9 mouse cellular contexts compared by ENCODE assay signal in the genomic region with DNA sequence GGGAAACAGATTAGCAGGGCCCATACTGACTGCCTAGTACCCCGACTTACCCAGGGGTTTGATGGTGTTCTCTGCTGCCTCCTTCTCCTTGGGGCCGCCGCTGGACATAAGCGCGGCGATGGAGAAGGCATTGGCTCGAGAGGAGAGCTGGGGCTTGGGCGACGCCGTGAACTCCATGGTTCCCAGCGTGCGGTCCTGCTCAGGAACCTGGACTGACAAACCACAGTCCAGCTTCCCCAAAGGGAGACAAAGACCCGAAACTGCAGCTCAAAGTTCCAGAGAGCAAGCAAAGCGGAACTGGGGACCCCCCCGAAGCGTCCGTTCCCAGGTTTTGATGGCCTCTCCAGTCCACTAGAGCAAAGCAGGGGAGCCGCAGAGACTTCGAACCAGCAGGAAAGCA. TPM values are rescaled to one million over a fixed set of nuclear protein-coding genes. Genes with fewer than 3 reads are reported as not detected.
DNase-seq lines count a peak whose midpoint lies in the region; ATAC-seq and TF ChIP-seq lines count a peak whose summit lies in the region.
"Had no signal": no experiment of that assay in that cellular context is flagged by ENCODE, and none has a peak within 500 bp of the region (broad histone marks: within the 10 kb centered on the region; RNA-seq: fewer than 3 reads in every experiment).

No protein-coding gene starts in this region.

- peaks cover 19% of the 10 kb centered on the region for H3K4me1 ChIP-seq in forebrain, embryonic 16.5 days (replicated peaks; ENCODE audit: control insufficient read depth, insufficient read depth, low read length)
- peaks cover 3% of the 10 kb centered on the region; the same call in 1 of the 2 replicates for H3K4me1 ChIP-seq in liver, adult 2 months (ENCODE audit: control insufficient read depth, insufficient read depth, low read length)
- peaks cover 5% of the 10 kb centered on the region; the same call in 1 of the 2 replicates for H3K4me1 ChIP-seq in stomach, embryonic 16.5 days (ENCODE audit: control insufficient read depth, insufficient read depth, low read length)

- H3K4me3 ChIP-seq in forebrain, embryonic 16.5 days (replicated peaks; ENCODE audit: low read length), result peak overlapping the region; percentile 28
- H3K4me3 ChIP-seq in liver, adult 2 months (ENCODE audit: insufficient read depth, low read depth, low read length), result peak overlapping the region; percentile 60
- H3K4me3 ChIP-seq in stomach, embryonic 16.5 days (replicated peaks; ENCODE audit: low read length), result peak overlapping the region; percentile 30

- no peak for TF ChIP-seq CTCF in liver, adult 2 months (IDR thresholded peaks at IDR 0.05; ENCODE audit: low read depth, low read length)

- H3K27me3 ChIP-seq in forebrain, embryonic 16.5 days (replicated peaks; ENCODE audit: control insufficient read depth, insufficient read depth, low read length), result peaks cover 67% of the 10 kb centered on the region
- H3K27me3 ChIP-seq in liver, adult 2 months (ENCODE audit: control insufficient read depth, insufficient read depth, low read length), result peaks cover 25% of the 10 kb centered on the region
- peaks cover 83% of the 10 kb centered on the region for H3K27me3 ChIP-seq in stomach, embryonic 16.5 days (ENCODE audit: control insufficient read depth, insufficient read depth, low read length)

- H3K27ac ChIP-seq in forebrain, embryonic 16.5 days (ENCODE audit: low read length), result no peak overlapping the region
- H3K27ac ChIP-seq in liver, adult 2 months (replicated peaks; ENCODE audit: insufficient read depth, low read depth, low read length), result peak overlapping the region; percentile 58
- H3K27ac ChIP-seq in stomach, embryonic 16.5 days (ENCODE audit: low read length), result no peak overlapping the region

- H3K9me3 ChIP-seq in forebrain, embryonic 16.5 days (ENCODE audit: control insufficient read depth, low read length), result no peaks in the 10 kb centered on the region
- H3K9me3 ChIP-seq in stomach, embryonic 16.5 days (replicated peaks; ENCODE audit: control insufficient read depth, low read length), result no peaks in the 10 kb centered on the region

- no peaks in the 10 kb centered on the region for H3K36me3 ChIP-seq in forebrain, embryonic 16.5 days (ENCODE audit: control insufficient read depth, insufficient read depth)
- no peaks in the 10 kb centered on the region for H3K36me3 ChIP-seq in liver, adult 2 months (ENCODE audit: control insufficient read depth, insufficient read depth, low read length)
- no peaks in the 10 kb centered on the region for H3K36me3 ChIP-seq in stomach, embryonic 16.5 days (ENCODE audit: control insufficient read depth, insufficient read depth, low read length)

- H3K9ac ChIP-seq in forebrain, embryonic 16.5 days (replicated peaks; ENCODE audit: low read depth, low read length), result no peak overlapping the region
- H3K9ac ChIP-seq in liver, adult 2 months (ENCODE audit: low read depth, low read length), result peak overlapping the region; percentile 73
- no peak overlapping the region for H3K9ac ChIP-seq in stomach, embryonic 16.5 days (ENCODE audit: low read length)

- TF ChIP-seq POLR2A in liver, adult 2 months (IDR thresholded peaks at IDR 0.05; ENCODE audit: extremely low read depth, insufficient read depth, low read length), result no peak

- no peak for ATAC-seq in forebrain, embryonic 16.5 days
- ATAC-seq in stomach, embryonic 16.5 days (ENCODE audit: insufficient read depth, low FRiP score), result no peak
- no peak for ATAC-seq in cerebellum, adult (ENCODE audit: insufficient number of reproducible peaks, low FRiP score, low TSS enrichment)
- ATAC-seq: activated CD4-positive, CD25-positive, alpha-beta regulatory T cell, adult 4 months had no signal

- WGBS in forebrain, embryonic 16.5 days, result under 1% methylated on average over 19 of the region's 19 CpGs
- WGBS in liver, adult 2 months, result 3% methylated on average over 19 of the region's 19 CpGs
- 1% methylated on average over 19 of the region's 19 CpGs for WGBS in stomach, embryonic 16.5 days

- peak; percentile 39 for DNase-seq in retina, embryonic 14.5 days (ENCODE audit: low spot score)
- DNase-seq in retina, postnatal 1 day, result no peak
- no peak for DNase-seq in liver, adult 2 months (ENCODE audit: extremely low read depth, low read depth, low spot score)
- DNase-seq in gastrocnemius, postnatal 25 days, result no peak
- DNase-seq in frontal cortex, postnatal 36 days (ENCODE audit: low spot score in 2 of 2), result no peak

- H3K79me2 ChIP-seq in liver, adult 2 months (ENCODE audit: control insufficient read depth, insufficient read depth, low read length), result no peaks in the 10 kb centered on the region

- peak overlapping the region; percentile 41 for H3K4me2 ChIP-seq in forebrain, embryonic 16.5 days (ENCODE audit: low read length)
- H3K4me2 ChIP-seq in stomach, embryonic 16.5 days (ENCODE audit: low read depth, low read length), result peak overlapping the region; percentile 44

RNA-seq across cellular contexts. Expression of gene Tbx20, which starts 0.4 kb away (rescaled TPM):
- not detected in 2 replicates for polyA plus RNA-seq in forebrain, embryonic 16.5 days (2015; fragmentation: Nextera tagmentation; extraction: Ambion mirVana)
- 2.2 and 3.0 TPM in 2 replicates for total RNA-seq in liver, adult 2 months (2014; rRNA removed)
- 0.52 and 0.67 TPM in 2 replicates for polyA plus RNA-seq in liver, adult 2 months (2012; rRNA removed)
- 0.15 and 0.30 TPM in 2 replicates for polyA plus RNA-seq in stomach, embryonic 16.5 days (2015; fragmentation: Nextera tagmentation; extraction: Ambion mirVana)
- not detected for total RNA-seq in gastrocnemius, postnatal 25 days (2021)
